Mouse (Mus musculus) hindbrain, embryonic 14.5 days (tissue): ENCODE measurements around the gene Ptma. TPM values are rescaled to one million over a fixed set of nuclear protein-coding genes. Genes with fewer than 3 reads are reported as not detected.

Experiments
- ATAC-seq: fragments of 200-750 bp; cut with Nextera tagmentation; 2 replicates; pipeline ENCODE4 v1.8.0; 2017; ENCODE audit warnings: moderate number of reproducible peaks, mild to moderate bottlenecking, moderate TSS enrichment, moderate library complexity; ENCODE audit not compliant: low FRiP score
- DNase-seq: peaks from one replicate; pipeline ENCODE4 v3.0.0-alpha.2; 2015; ENCODE audit warnings: low spot score
- H3K27ac ChIP-seq: fragments of 300-500 bp; sonication (generic); 2 replicates; pipeline ENCODE4 v1.5.1; 2014; ENCODE audit warnings: mild to moderate bottlenecking, moderate library complexity
- H3K27me3 ChIP-seq: fragments of 300-500 bp; sonication (generic); 2 replicates; pipeline ENCODE4 v1.6.1; 2014; ENCODE audit warnings: mild to moderate bottlenecking, low read length, mixed read lengths; ENCODE audit not compliant: control insufficient read depth, insufficient read depth
- H3K36me3 ChIP-seq: fragments of 300-500 bp; sonication (generic); replicated peaks from 2 replicates; pipeline ENCODE4 v1.6.1; 2014; ENCODE audit not compliant: control insufficient read depth, insufficient read depth
- H3K4me1 ChIP-seq: fragments of 300-500 bp; sonication (generic); replicated peaks from 2 replicates; pipeline ENCODE4 v1.6.1; 2014; ENCODE audit warnings: antibody characterized with exemption, low read length, mixed read lengths; ENCODE audit not compliant: control insufficient read depth, insufficient read depth
- H3K4me2 ChIP-seq: fragments of 300-500 bp; sonication (generic); replicated peaks from 2 replicates; pipeline ENCODE4 v1.6.1; 2014; ENCODE audit warnings: mild to moderate bottlenecking, moderate library complexity
- H3K4me3 ChIP-seq: fragments of 300-500 bp; sonication (generic); replicated peaks from 2 replicates; pipeline ENCODE4 v1.5.1; 2014; ENCODE audit warnings: mild to moderate bottlenecking, low read length
- H3K9ac ChIP-seq: fragments of 300-500 bp; sonication (generic); 2 replicates; pipeline ENCODE4 v1.6.1; 2014
- H3K9me3 ChIP-seq: fragments of 300-500 bp; sonication (generic); 2 replicates; pipeline ENCODE4 v1.6.1; 2016; ENCODE audit warnings: low read length; ENCODE audit not compliant: control insufficient read depth
- WGBS: fragments of 180-500 bp; shearing (Covaris S2); extraction: QIAGEN DNeasy Blood & Tissue Kit; methylation state at CpG from one replicate; pipeline ENCODE4 v1.1.7; 2014; 5-methylcytosine and 5-hydroxymethylcytosine counted together
- polyA plus RNA-seq: library from polyadenylated mRNA; unstranded; fragments of >200 nt; fragmentation: Nextera tagmentation; extraction: Ambion mirVana; gene quantifications from 2 replicates; pipeline ENCODE4 v1.2.1, GENCODE M21; 2014

Ptma gene
- 1,567 and 1,692 TPM in 2 replicates for polyA plus RNA-seq

DNA sequence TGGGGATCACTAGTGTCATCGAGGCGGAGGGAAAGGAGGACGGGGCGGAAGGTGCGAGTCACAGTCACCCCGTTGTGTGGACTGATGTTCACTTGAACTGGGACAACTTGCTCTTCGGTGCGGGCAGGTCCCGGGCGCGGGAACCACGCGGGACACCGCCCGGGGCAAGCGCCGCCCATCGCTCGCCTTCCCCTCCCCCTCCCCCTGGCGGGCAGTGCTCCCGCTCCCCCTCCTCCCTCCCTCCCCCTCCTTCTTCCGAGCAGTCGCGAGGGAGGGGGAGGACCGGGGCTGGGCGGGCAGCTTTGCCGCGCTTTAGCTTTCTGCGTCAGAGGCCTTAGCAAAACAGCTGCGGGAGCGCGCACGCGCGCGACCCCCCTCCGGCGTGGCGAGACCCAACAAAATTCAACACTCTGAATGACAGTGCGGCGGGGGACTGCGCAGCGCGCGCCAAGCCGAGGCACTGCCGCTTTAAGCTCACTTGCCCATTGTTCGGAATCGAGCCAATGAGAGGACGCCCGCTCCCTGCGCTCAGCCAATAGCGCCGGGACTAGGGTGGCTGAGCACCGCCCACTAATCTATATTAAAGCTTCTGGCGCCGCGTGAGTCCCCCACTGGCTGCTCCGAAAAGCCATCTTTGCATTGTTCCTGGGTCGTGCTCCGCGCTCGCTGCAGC is at the start of gene Ptma:
Ptma (plus strand) TSS at position 611 of the 673 bp plus-strand sequence.
- Histone ChIP-seq H3K4me2 (peak within 1 kb of the TSS; percentile 97), H3K27me3 (no peaks in the 10 kb centered on the region), H3K9me3 (no peaks in the 10 kb centered on the region), H3K4me3 (peak within 1 kb of the TSS; percentile 73), H3K9ac (peak within 1 kb of the TSS; percentile 99), H3K27ac (peak within 1 kb of the TSS; percentile 100), H3K36me3 (peaks cover 18% of the 10 kb centered on the region), H3K4me1 (peaks cover 28% of the 10 kb centered on the region)
- DNase-seq, result peak; percentile 100
- under 1% methylated on average over 56 of the region's 63 CpGs for WGBS
- peak; percentile 95 for ATAC-seq

DNA sequence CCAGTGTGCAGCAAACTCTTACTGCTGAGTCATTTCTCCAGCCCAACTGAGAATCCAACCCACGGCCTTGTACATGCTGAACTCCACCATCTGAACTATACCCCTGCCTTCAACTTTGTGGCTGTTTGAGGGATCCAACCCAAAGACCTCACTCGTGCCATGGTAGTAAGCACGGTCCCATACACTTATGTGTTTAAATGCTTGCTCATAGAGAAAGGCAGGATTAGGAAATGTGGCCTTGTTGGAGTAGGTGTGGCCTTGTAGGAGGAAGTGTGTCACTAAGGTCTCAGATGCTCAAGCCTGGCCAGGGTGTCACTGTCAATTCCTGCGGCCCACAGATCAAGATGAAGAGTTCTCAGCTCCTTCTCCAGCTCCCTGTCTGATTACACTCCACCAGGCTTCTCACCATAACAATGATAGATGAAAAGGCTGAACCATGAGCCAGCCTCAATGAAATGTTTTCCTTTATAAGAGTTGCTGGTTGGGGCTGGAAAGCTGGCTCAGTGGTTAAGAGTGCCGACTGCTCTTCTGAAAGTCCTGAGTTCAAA is 48.7 kb upstream of the Ptma start:
- H3K9ac ChIP-seq, result no peak overlapping the region
- ATAC-seq (no peak), DNase-seq (no peak)
- H3K4me1 ChIP-seq, result no peaks in the 10 kb centered on the region
- no peak overlapping the region for H3K27ac ChIP-seq
- H3K27me3 ChIP-seq, result no peaks in the 10 kb centered on the region
- H3K9me3 ChIP-seq, result no peaks in the 10 kb centered on the region
- 93% methylated on average over 5 of the region's 5 CpGs for WGBS
- no peak overlapping the region for H3K4me2 ChIP-seq
- no peak overlapping the region for H3K4me3 ChIP-seq
- no peaks in the 10 kb centered on the region for H3K36me3 ChIP-seq

DNA sequence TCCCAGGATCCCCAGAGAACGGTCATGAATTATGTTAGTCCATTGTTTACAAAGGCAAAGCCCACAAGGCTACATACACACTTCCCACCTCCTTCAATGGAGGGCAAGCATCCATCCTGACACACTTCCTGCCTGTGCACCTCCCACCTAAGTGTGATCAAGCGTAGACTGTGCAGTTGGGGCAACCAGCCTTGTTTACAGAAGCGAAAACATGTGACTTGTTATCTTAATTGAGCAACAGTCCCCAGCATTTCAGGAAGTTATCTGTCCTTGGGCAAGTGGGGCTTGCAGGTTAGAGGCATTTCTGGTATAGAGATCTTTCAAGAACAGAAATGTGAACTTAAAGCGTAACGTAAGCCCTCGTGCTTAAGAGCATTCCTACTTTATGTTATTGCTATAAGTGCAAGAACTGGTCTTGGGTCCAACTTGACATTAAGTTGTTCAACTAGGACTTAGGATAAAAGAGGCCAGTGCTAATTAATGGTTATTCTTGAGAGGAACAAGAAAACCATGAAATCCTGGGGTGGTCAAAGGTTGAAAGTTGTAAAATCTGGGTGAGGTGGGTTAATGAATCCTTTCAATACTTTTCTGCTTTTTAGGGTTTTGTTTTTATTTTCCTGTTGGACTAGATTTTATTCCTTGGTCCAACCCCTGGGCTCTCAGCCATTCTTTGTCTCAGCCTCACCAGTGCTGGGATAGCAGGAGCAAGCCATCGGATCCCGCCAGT is 47.3 kb upstream of the Ptma start:
- no peaks in the 10 kb centered on the region for H3K9me3 ChIP-seq
- 86% methylated on average over 8 of the region's 8 CpGs for WGBS
- H3K36me3 ChIP-seq, result no peaks in the 10 kb centered on the region
- no peak overlapping the region for H3K4me2 ChIP-seq
- H3K4me3 ChIP-seq, result no peak overlapping the region
- H3K9ac ChIP-seq, result no peak overlapping the region
- H3K4me1 ChIP-seq, result no peaks in the 10 kb centered on the region
- H3K27me3 ChIP-seq, result no peaks in the 10 kb centered on the region
- DNase-seq (no peak), ATAC-seq (no peak)
- no peak overlapping the region for H3K27ac ChIP-seq

DNA sequence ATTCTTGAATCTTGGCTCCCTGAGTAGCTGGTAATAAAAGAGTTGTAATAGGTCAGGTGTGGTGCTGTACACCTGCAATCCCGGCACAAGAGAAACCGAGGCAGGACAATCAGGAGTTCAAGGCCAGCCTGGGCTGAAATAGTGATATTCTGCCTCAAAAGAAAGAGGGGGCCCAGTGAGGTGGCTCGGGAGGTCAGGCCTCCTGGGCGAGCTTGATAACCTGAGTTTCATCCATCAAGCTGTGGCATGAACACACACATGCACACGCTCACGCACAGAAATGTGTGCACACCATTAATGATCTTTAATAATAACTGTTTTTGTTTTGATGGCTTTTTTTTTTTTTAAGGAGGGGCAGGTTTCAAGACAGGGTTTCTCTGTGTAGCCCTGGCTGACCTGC is 46.2 kb upstream of the Ptma start:
- ATAC-seq, result no peak
- no peak for DNase-seq
- no peaks in the 10 kb centered on the region for H3K27me3 ChIP-seq
- H3K9ac ChIP-seq, result no peak overlapping the region
- H3K4me1 ChIP-seq, result no peaks in the 10 kb centered on the region
- H3K4me2 ChIP-seq, result no peak overlapping the region
- WGBS, result 95% methylated on average over 6 of the region's 6 CpGs
- no peaks in the 10 kb centered on the region for H3K36me3 ChIP-seq
- H3K27ac ChIP-seq, result no peak overlapping the region
- H3K4me3 ChIP-seq, result no peak overlapping the region
- H3K9me3 ChIP-seq, result no peaks in the 10 kb centered on the region

DNA sequence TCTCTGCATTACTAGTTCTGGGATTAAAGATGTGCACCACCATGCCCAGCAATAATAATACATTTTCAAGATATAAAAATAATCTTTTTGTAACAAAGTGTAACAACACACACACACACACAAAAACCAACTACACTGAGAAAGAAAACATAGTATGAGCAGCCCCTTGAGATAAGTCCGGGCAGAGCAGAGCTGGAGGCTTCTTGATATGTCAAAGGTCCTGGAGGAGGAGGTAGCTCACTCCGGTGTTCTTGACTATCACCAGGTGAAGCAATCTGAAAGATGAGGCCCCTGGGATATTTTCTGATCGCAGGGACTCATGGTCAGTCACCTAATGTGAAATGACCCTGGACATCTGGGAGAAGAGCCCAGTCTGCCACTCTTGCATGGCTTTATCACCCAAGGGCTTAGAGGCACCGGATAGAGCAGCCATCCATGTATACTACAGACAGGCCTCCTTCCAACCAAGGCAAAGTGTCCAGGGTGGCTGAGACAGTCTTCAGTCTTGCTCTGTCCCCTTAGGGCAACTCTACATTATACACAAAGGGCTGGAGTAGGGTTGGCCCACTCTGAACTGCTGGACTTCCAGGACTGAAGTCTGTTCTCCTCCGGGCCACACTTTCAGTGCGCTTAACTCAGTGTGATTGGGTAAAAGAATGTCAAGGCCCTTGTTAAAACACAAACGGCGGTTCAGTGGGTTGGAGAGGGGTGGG is 45.6 kb upstream of the Ptma start:
- Histone ChIP-seq H3K9me3 (no peaks in the 10 kb centered on the region), H3K27ac (no peak overlapping the region), H3K4me1 (no peaks in the 10 kb centered on the region), H3K36me3 (no peaks in the 10 kb centered on the region), H3K4me3 (no peak overlapping the region), H3K4me2 (no peak overlapping the region), H3K27me3 (no peaks in the 10 kb centered on the region), H3K9ac (no peak overlapping the region)
- DNase-seq, result no peak
- ATAC-seq, result no peak
- WGBS, result 92% methylated on average over 8 of the region's 8 CpGs

DNA sequence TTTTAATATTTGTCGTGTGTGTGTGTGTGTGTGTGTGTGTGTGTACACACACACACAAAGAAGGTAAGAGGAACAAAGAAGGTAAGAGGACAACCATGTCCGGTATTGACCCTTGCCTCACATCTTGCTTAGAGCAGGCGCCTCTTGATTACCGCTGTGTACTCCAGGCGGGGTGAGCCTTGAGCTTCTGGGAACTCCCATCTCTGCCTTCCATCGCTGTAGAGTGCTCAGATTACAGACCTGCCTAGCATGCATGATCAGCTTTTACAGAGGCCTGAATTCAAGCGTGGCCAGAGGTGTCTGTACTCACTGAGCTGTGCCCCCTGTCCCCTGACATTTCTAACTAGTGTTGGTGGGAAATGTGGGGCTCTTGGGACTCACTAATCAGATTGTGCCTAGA is 45.1 kb upstream of the Ptma start:
- H3K36me3 ChIP-seq, result no peaks in the 10 kb centered on the region
- 60% methylated on average over 7 of the region's 7 CpGs for WGBS
- no peak overlapping the region for H3K4me2 ChIP-seq
- no peaks in the 10 kb centered on the region for H3K9me3 ChIP-seq
- H3K27ac ChIP-seq, result no peak overlapping the region
- ATAC-seq (no peak), DNase-seq (no peak)
- H3K4me3 ChIP-seq, result no peak overlapping the region
- no peak overlapping the region for H3K9ac ChIP-seq
- H3K27me3 ChIP-seq, result no peaks in the 10 kb centered on the region
- H3K4me1 ChIP-seq, result no peaks in the 10 kb centered on the region

DNA sequence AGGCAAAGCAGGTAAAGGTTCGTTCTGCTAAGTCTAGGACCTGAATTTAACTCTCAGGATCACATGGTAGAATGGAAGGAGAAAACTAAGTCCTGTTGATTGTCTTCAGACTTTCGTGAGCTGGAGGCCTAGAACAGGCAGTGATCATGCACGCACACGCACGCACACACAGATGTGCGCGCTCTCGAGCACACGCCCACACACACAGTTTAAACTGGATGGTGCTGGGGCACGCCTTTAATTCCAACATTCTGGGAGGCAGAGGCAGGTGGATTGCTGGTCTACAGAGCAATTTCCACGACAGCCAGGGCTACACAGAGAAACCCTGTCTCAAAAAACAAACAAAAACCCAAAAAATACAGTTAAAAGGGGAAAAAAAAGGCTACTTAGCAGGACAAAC is 44.2 kb upstream of the Ptma start:
- Histone ChIP-seq H3K4me3 (no peak overlapping the region), H3K36me3 (no peaks in the 10 kb centered on the region), H3K27ac (no peak overlapping the region), H3K27me3 (no peaks in the 10 kb centered on the region), H3K9ac (no peak overlapping the region), H3K4me2 (no peak overlapping the region), H3K4me1 (no peaks in the 10 kb centered on the region), H3K9me3 (no peaks in the 10 kb centered on the region)
- ATAC-seq, result no peak
- no peak for DNase-seq
- 87% methylated on average over 11 of the region's 11 CpGs for WGBS

DNA sequence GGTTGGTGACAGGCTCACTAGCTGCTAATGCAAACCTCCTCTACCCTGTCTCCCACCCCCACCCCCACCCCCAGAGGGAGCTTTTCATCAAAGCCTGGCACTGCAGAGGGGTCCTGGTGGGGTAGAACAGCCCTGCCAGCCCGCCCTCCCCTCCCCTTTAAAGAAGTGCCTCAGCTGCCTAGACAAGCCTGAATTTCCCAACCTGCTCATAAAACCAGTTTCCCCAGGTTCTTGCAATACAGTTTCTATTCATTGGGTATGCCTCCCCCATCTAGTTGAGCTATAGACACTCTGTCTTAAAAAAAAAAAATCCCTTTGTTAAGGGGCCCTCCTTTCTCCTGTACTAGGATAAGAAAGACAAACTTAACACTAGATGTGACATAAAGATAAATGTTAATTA is 43.8 kb upstream of the Ptma start:
- ATAC-seq (no peak), DNase-seq (no peak)
- Histone ChIP-seq H3K4me3 (no peak overlapping the region), H3K36me3 (no peaks in the 10 kb centered on the region), H3K4me2 (no peak overlapping the region), H3K9ac (no peak overlapping the region), H3K27ac (no peak overlapping the region), H3K4me1 (no peaks in the 10 kb centered on the region), H3K9me3 (no peaks in the 10 kb centered on the region), H3K27me3 (no peaks in the 10 kb centered on the region)
- WGBS, result 43% methylated on average over 1 of the region's 1 CpGs

DNA sequence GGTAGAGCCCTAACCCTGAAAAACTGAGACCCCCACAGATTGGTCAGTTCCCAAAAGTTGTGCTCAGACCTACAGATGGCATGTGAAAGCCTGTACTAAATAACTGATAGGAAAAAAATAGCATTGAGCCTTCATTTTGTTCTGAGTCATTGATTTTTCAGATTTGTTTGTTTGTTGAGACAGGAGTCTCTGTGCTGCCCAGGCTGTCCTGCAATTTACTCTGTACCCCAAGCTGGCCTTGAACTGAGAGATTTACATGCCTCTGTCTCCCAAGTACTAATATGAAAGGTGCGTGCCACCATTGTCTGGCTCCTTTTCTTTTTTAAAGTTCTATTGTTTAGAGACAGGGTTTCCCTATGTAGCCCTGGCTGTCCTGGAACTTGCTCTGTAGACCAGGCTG is 41.2 kb upstream of the Ptma start:
- Histone ChIP-seq H3K27me3 (no peaks in the 10 kb centered on the region), H3K9me3 (no peaks in the 10 kb centered on the region), H3K36me3 (no peaks in the 10 kb centered on the region), H3K4me3 (no peak overlapping the region), H3K9ac (no peak overlapping the region), H3K4me2 (no peak overlapping the region), H3K4me1 (peaks cover 11% of the 10 kb centered on the region), H3K27ac (no peak overlapping the region)
- DNase-seq (no peak), ATAC-seq (no peak)
- 100% methylated on average over 1 of the region's 1 CpGs for WGBS
